Comparison of ENCODE assay signal across 14 mouse cellular contexts in the genomic region with DNA sequence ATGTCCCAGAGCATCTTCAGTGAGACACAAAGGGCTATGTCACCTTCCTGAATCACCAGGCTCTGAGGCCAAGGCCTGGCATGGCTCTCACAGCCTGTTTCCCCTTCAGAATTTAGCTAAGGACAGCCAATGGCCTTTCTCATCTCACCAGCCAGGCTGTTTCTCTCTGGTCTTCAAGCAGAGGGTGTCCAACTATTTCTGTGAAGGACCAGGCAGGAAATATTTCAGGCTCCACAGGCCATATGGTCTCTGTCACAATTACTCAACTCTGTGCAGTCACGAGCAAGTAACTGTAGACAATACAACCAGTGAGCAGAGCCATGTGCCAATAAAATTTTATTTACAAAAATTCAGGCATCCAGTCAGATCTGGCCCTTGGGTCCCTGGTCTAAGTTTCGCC.
DNase-seq lines count a peak whose midpoint lies in the region; ATAC-seq lines count a peak whose summit lies in the region.
"Had no signal": no experiment of that assay in that cellular context is flagged by ENCODE, and none has a peak within 500 bp of the region (broad histone marks: within the 10 kb centered on the region; RNA-seq: fewer than 3 reads in every experiment).

No protein-coding gene starts in this region.

- no peaks in the 10 kb centered on the region for H3K9me3 ChIP-seq in midbrain, embryonic 11.5 days (ENCODE audit: control insufficient read depth, low read length)
- H3K9me3 ChIP-seq: embryonic facial prominence, embryonic 12.5 days had no signal

- ATAC-seq in midbrain, embryonic 11.5 days (ENCODE audit: low FRiP score): no peak
- ATAC-seq: intestine, postnatal 0 days had no signal

- H3K4me2 ChIP-seq in midbrain, embryonic 11.5 days: no peak overlapping the region
- H3K4me2 ChIP-seq: embryonic facial prominence, embryonic 12.5 days; hindbrain, embryonic 14.5 days; liver, embryonic 11.5 days had no signal

- no peak overlapping the region for H3K4me3 ChIP-seq in midbrain, embryonic 11.5 days (ENCODE audit: low read depth, low read length)
- H3K4me3 ChIP-seq: embryonic facial prominence, embryonic 12.5 days; heart, adult 2 months had no signal

- peak; percentile 25 for DNase-seq in kidney, postnatal 14 days
- no peak for DNase-seq in kidney, adult 9 months
- peak; percentile 90 for DNase-seq in cerebellum, adult 9-10 months
- DNase-seq in heart, postnatal 25 days (ENCODE audit: low spot score): peak; percentile 14
- DNase-seq in lung, postnatal 4 days: peak; percentile 16 to 36
- DNase-seq in layer of hippocampus, adult 18-20 months (ENCODE audit: low spot score in 2 of 2): no peak
- no peak for DNase-seq in midbrain, embryonic 11.5 days (ENCODE audit: low spot score, missing footprints)
- DNase-seq: adrenal gland, postnatal 14 days had no signal

- intact Hi-C loops in heart, postnatal 25 days (cut with DNase I): loop anchor here (10.0 kb wide), 1 partner anchor 395 kb away; no protein-coding TSS in a partner anchor

- no peak overlapping the region for H3K27ac ChIP-seq in midbrain, embryonic 11.5 days (ENCODE audit: low read depth, low read length)
- H3K27ac ChIP-seq: embryonic facial prominence, embryonic 12.5 days; heart, adult 2 months; hindbrain, embryonic 14.5 days; stomach, postnatal 0 days had no signal

- no peaks in the 10 kb centered on the region for H3K4me1 ChIP-seq in midbrain, embryonic 11.5 days (ENCODE audit: control insufficient read depth, insufficient read depth, low read length)
- H3K4me1 ChIP-seq: embryonic facial prominence, embryonic 12.5 days had no signal

- WGBS in midbrain, embryonic 11.5 days: 81% methylated on average over 2 of the region's 2 CpGs

- H3K9ac ChIP-seq in midbrain, embryonic 11.5 days (ENCODE audit: low read length): no peak overlapping the region
- H3K9ac ChIP-seq: embryonic facial prominence, embryonic 12.5 days; hindbrain, embryonic 14.5 days had no signal

- no peaks in the 10 kb centered on the region for H3K36me3 ChIP-seq in midbrain, embryonic 11.5 days (ENCODE audit: control insufficient read depth, insufficient read depth, low read length)
- H3K36me3 ChIP-seq: embryonic facial prominence, embryonic 12.5 days had no signal

- H3K27me3 ChIP-seq in midbrain, embryonic 11.5 days (ENCODE audit: control insufficient read depth, insufficient read depth, low read length): no peaks in the 10 kb centered on the region
- H3K27me3 ChIP-seq: embryonic facial prominence, embryonic 12.5 days had no signal

Comparison
In these comparisons a context has a peak if more than half of its experiments do, and no peak if none do; other contexts are left out.
1. DNase-seq: peak in kidney, postnatal 14 days (single experiment), cerebellum, adult 9-10 months (single experiment), heart, postnatal 25 days (single experiment) and lung, postnatal 4 days (2 of 2); none in kidney, adult 9 months (single experiment), layer of hippocampus, adult 18-20 months (0 of 2) and midbrain, embryonic 11.5 days (single experiment).